Mouse (Mus musculus) G1E (cell line): ENCODE measurements around the gene Crbn.

Experiments used
- CTCF ChIP-seq: IDR thresholded peaks from 2 replicates; pipeline ENCODE4 v1.5.1; 2012; ENCODE audit warnings: low read depth, low read length, inconsistent platforms, mixed read lengths
- GATA2 ChIP-seq: IDR thresholded peaks from 2 replicates; pipeline ENCODE4 v1.6.1; 2012; ENCODE audit warnings: low read depth, low read length, inconsistent platforms, borderline replicate concordance
- POLR2AphosphoS5 ChIP-seq: IDR thresholded peaks from 2 replicates; pipeline ENCODE4 v1.6.1; 2012; ENCODE audit warnings: low read depth, low read length, inconsistent platforms; ENCODE audit not compliant: insufficient replicate concordance
- TAL1 ChIP-seq: conservative IDR thresholded peaks from 2 replicates; pipeline ENCODE4 v1.6.1; 2012; ENCODE audit warnings: low read depth, low read length, inconsistent platforms, mixed read lengths

- TF ChIP-seq CTCF (no peak), GATA2 (no peak), TAL1 (no peak), POLR2AphosphoS5 (no peak)
These were observed 20.7 kb upstream of the Crbn start for GRCm38 (mm10) chr6:106820566-106820965.
